Mouse (Mus musculus) liver, embryonic 14.5 days (tissue): ENCODE data around the gene Maea. TPM values are rescaled to one million over a fixed set of nuclear protein-coding genes. Genes with fewer than 3 reads are reported as not detected.

Experiments
- ATAC-seq: fragments of 200-750 bp; cut with Nextera tagmentation; 2 replicates; pipeline ENCODE4 v1.8.0; 2017; ENCODE audit warnings: moderate number of reproducible peaks, mild to moderate bottlenecking, moderate library complexity; ENCODE audit not compliant: insufficient read depth
- DNase-seq, 3 experiments: peaks; one replicate each; pipeline ENCODE4 v3.0.0-alpha.2; 2012 to 2013; ENCODE audit warnings: low read depth in 3 of 3, low spot score in 3 of 3
- H3K27ac ChIP-seq: fragments of 300-500 bp; sonication (generic); 2 replicates; pipeline ENCODE4 v1.5.1; 2014; ENCODE audit warnings: moderate library complexity, mild to moderate bottlenecking, control low read depth, inconsistent platforms
- H3K27me3 ChIP-seq: fragments of 300-500 bp; sonication (generic); 2 replicates; pipeline ENCODE4 v1.6.1; 2014; ENCODE audit warnings: mild to moderate bottlenecking, low read length, moderate library complexity; ENCODE audit not compliant: control insufficient read depth, insufficient read depth
- H3K36me3 ChIP-seq: fragments of 300-500 bp; sonication (generic); replicated peaks from 2 replicates; pipeline ENCODE4 v1.6.1; 2014; ENCODE audit warnings: low read depth; ENCODE audit not compliant: control insufficient read depth, insufficient read depth
- H3K4me1 ChIP-seq, 2 experiments: fragments of 200-500 bp in 1 of 2; fragments of 300-500 bp in 1 of 2; sonication (generic) in 1 of 2; replicated peaks; 2 replicates each; pipeline ENCODE4 v1.6.1; 2012 to 2014; ENCODE audit warnings: antibody characterized with exemption in 1 of 2, inconsistent platforms in 1 of 2, low read length in 1 of 2; ENCODE audit not compliant: control insufficient read depth in 2 of 2, insufficient read depth in 2 of 2
- H3K4me2 ChIP-seq: fragments of 300-500 bp; sonication (generic); 2 replicates; pipeline ENCODE4 v1.6.1; 2014; ENCODE audit warnings: low read depth, mild to moderate bottlenecking, control low read depth, moderate library complexity
- H3K4me3 ChIP-seq, 2 experiments: fragments of 200-500 bp in 1 of 2; fragments of 300-500 bp in 1 of 2; sonication (generic) in 1 of 2; 2 replicates each; pipeline ENCODE4 v1.5.1; 2012 to 2014; ENCODE audit warnings: low read depth in 2 of 2, low read length in 2 of 2, mild to moderate bottlenecking in 2 of 2, control low read depth in 1 of 2, inconsistent platforms in 1 of 2, moderate library complexity in 1 of 2; ENCODE audit not compliant: insufficient read depth in 1 of 2
- H3K9ac ChIP-seq: fragments of 300-500 bp; sonication (generic); replicated peaks from 2 replicates; pipeline ENCODE4 v1.6.1; 2014; ENCODE audit warnings: mild to moderate bottlenecking, control low read depth, moderate library complexity
- H3K9me3 ChIP-seq: fragments of 300-500 bp; sonication (generic); 2 replicates; pipeline ENCODE4 v1.6.1; 2016; ENCODE audit warnings: low read length, mixed read lengths; ENCODE audit not compliant: control insufficient read depth
- CTCF ChIP-seq: IDR thresholded peaks from 2 replicates; pipeline ENCODE4 v1.5.1; 2016; ENCODE audit warnings: antibody characterized with exemption, low read depth, control low read depth
- EP300 ChIP-seq: IDR thresholded peaks from 2 replicates; pipeline ENCODE4 v1.6.1; 2016; ENCODE audit warnings: antibody characterized with exemption, low read depth
- WGBS: fragments of 180-500 bp; shearing (Covaris S2); extraction: QIAGEN DNeasy Blood & Tissue Kit; methylation state at CpG from one replicate; pipeline ENCODE4 v1.1.7; 2014; ENCODE audit not compliant: insufficient replicate concordance; 5-methylcytosine and 5-hydroxymethylcytosine counted together
- polyA plus RNA-seq, 2 experiments: library from polyadenylated mRNA; depleted of rRNA in 1 of 2; stranded (reverse) in 1 of 2; unstranded in 1 of 2; fragments of >200 nt; fragmentation: Nextera tagmentation in 1 of 2; extraction: Ambion mirVana in 1 of 2; gene quantifications; 2 replicates each; pipeline versions ENCODE4 v1.2.1 to v1.2.3; 2012 to 2014

Maea gene
- polyA plus RNA-seq, 2 experiments = 40.0 to 47.2 TPM

DNA sequence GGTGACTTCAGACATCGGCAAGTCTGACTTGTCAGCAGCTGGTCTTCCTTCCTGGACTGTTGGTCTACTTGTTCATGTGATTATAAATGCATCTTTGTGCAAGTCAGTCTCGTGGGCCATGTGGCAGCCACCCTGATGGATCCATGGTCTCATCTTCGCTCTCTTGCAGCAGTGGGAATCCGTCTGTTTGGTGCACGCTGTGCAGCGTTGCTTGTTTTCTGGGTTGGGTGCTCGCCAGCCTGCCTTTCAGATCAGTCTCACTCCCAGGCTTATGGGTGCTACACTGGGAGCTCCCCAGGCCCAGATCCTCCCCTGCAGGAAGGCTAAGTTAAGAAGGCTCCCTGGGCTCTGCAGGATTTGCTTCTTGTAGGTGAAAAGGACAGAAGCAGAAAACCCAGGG is 61.5 kb downstream of the Maea start:
- no peak overlapping the region for H3K9ac ChIP-seq
- no peaks in the 10 kb centered on the region; the same call in none of the 2 replicates for H3K36me3 ChIP-seq
- H3K27ac ChIP-seq = no peak overlapping the region
- ATAC-seq (no peak), DNase-seq (no peak)
- no peak overlapping the region for H3K4me3 ChIP-seq
- no peak overlapping the region for H3K4me2 ChIP-seq
- TF ChIP-seq EP300 (no peak), CTCF (no peak)
- no peaks in the 10 kb centered on the region for H3K9me3 ChIP-seq
- WGBS = 79% methylated on average over 7 of the region's 7 CpGs
- no peaks in the 10 kb centered on the region for H3K4me1 ChIP-seq
- no peaks in the 10 kb centered on the region for H3K27me3 ChIP-seq

DNA sequence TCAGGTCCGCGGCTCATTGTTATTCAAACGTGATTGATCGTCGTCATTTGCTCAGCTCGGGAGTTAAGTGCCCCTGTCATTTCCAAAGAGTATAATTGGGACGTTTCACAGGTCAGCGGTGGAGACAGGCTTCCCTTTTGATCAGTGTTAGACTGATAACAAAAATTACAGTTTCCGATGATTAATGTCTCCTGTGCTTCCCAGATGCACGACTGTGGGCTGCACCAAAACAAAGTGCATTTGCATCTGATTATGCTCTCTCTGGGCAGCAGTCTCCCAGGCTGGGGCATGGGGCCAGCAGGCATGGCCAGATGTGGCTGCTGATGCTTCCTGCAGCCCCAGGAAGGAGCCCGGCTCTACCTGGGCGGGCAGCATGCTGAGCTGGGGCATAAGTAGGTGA is 65.5 kb downstream of the Maea start:
- Histone ChIP-seq H3K9ac (no peak overlapping the region), H3K4me1 (0 out of 4 replicates have a peak, but pooled peaks cover 0 to under 1% of the 10 kb centered on the region in 2 experiments), H3K27ac (no peak overlapping the region), H3K36me3 (no peaks in the 10 kb centered on the region), H3K4me2 (no peak overlapping the region), H3K27me3 (no peaks in the 10 kb centered on the region), H3K9me3 (no peaks in the 10 kb centered on the region), H3K4me3 (no peak overlapping the region)
- ATAC-seq (no peak), DNase-seq (no peak)
- WGBS = 63% methylated on average over 12 of the region's 12 CpGs
- TF ChIP-seq EP300 = no peak
- TF ChIP-seq CTCF = no peak

DNA sequence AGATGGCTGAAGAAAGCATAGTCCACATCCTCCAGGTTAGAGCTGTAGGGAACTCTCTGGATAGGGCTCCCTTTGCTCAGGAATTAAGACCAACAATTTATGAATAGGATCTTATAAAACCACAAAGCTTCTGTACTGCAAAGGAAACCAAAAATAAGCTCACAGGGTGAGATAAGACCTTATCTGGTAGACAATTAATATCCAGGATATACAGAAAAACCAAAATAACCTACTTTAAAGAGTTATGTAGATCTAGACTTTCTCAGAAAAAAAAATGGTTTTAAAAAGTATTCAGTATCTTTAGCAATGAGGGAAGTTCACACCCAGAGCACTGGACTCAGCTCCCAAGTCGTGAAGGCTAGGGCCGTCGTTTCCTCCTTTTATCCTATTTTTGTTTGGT is 85.0 kb downstream of the Maea start:
- Histone ChIP-seq H3K36me3 (no peaks in the 10 kb centered on the region), H3K9ac (no peak overlapping the region), H3K4me1 (no peaks in the 10 kb centered on the region), H3K9me3 (no peaks in the 10 kb centered on the region), H3K4me3 (no peak overlapping the region), H3K27me3 (no peaks in the 10 kb centered on the region), H3K27ac (no peak overlapping the region), H3K4me2 (no peak overlapping the region)
- TF ChIP-seq CTCF (no peak), EP300 (no peak)
- ATAC-seq = no peak
- 18% methylated on average over 3 of the region's 3 CpGs for WGBS
- no peak for DNase-seq

Other genes starting within 250 kb of the Maea start
- gene Slc5a1, start 231.3 kb upstream of the Maea start, polyA plus RNA-seq (2012; rRNA removed) = not detected in 2 replicates
- gene Slc5a1, start 231.3 kb upstream of the Maea start, polyA plus RNA-seq (2014; fragmentation: Nextera tagmentation; extraction: Ambion mirVana) = not detected in 2 replicates
- 6.9 and 7.6 TPM in 2 replicates for gene Spon2, start 117.1 kb upstream of the Maea start, polyA plus RNA-seq (2012; rRNA removed)
- 10.4 and 12.0 TPM in 2 replicates for gene Spon2, start 117.1 kb upstream of the Maea start, polyA plus RNA-seq (2014; fragmentation: Nextera tagmentation; extraction: Ambion mirVana)
- gene Ctbp1, start 60.5 kb upstream of the Maea start, polyA plus RNA-seq (2012; rRNA removed) = 85.0 and 107 TPM in 2 replicates
- 165 and 191 TPM in 2 replicates for gene Ctbp1, start 60.5 kb upstream of the Maea start, polyA plus RNA-seq (2014; fragmentation: Nextera tagmentation; extraction: Ambion mirVana)
- 1.5 and 2.2 TPM in 2 replicates for gene Uvssa, start 43.0 kb downstream of the Maea start, polyA plus RNA-seq (2012; rRNA removed)
- gene Uvssa, start 43.0 kb downstream of the Maea start, polyA plus RNA-seq (2014; fragmentation: Nextera tagmentation; extraction: Ambion mirVana) = 1.5 and 2.1 TPM in 2 replicates
- not detected in 2 replicates for gene Nkx1-1, start 98.5 kb downstream of the Maea start, polyA plus RNA-seq (2012; rRNA removed)
- gene Nkx1-1, start 98.5 kb downstream of the Maea start, polyA plus RNA-seq (2014; fragmentation: Nextera tagmentation; extraction: Ambion mirVana) = not detected in 2 replicates